Mouse (Mus musculus) myocyte (in vitro differentiated cells): ENCODE results near the gene Slc1a3. TPM values are rescaled to one million over a fixed set of nuclear protein-coding genes. Genes with fewer than 3 reads are reported as not detected.
A peak's percentile ranks its signal among the peaks of the same experiment; 100 is the strongest.

Experiments used
- H3K27me3 ChIP-seq: one replicate; pipeline ENCODE4 v1.6.1; 2011; ENCODE audit not compliant: control insufficient read depth, insufficient read depth, insufficient read length
- H3K36me3 ChIP-seq: one replicate; pipeline ENCODE4 v1.6.1; 2011; ENCODE audit not compliant: control insufficient read depth, insufficient read depth
- H3K4me2 ChIP-seq: one replicate; pipeline ENCODE4 v1.6.1; 2011; ENCODE audit warnings: low read depth, control low read depth
- H3K4me3 ChIP-seq: one replicate; pipeline ENCODE4 v1.5.1; 2011; ENCODE audit warnings: mild to moderate bottlenecking, control low read depth, moderate library complexity
- H3K79me2 ChIP-seq: one replicate; pipeline ENCODE4 v1.6.1; 2011; ENCODE audit not compliant: control insufficient read depth, insufficient read depth
- H3ac ChIP-seq: one replicate; pipeline ENCODE4 v1.6.1; 2011; ENCODE audit not compliant: control insufficient read depth, insufficient read length
- CEBPB ChIP-seq: IDR thresholded peaks from 2 replicates; pipeline ENCODE4 v1.6.1; 2011; ENCODE audit warnings: mild to moderate bottlenecking, moderate library complexity; ENCODE audit not compliant: poor library complexity, insufficient read depth, severe bottlenecking
- MYOD1 ChIP-seq, 3 experiments: IDR thresholded peaks; one replicate each; pipeline ENCODE4 v1.6.1; 2011; ENCODE audit warnings: control low read depth in 2 of 3, low read depth in 2 of 3, mild to moderate bottlenecking in 2 of 3, moderate library complexity in 1 of 3; ENCODE audit not compliant: insufficient read length in 2 of 3, control insufficient read depth in 1 of 3
- polyA plus RNA-seq: library from polyadenylated mRNA; unstranded; fragments of >200 nt; fragmentation: generic; extraction: Trizol; gene quantifications from one replicate; pipeline ENCODE4 v1.2.1, GENCODE M21; 2012; ENCODE audit warnings: missing spikeins

Slc1a3 gene
- polyA plus RNA-seq, 1 experiment, result 0.47 TPM

GRCm38 (mm10) chr15:8586822-8587281 lies 123.7 kb downstream of the Slc1a3 start:
- no peak overlapping the region for H3K4me2 ChIP-seq
- H3K36me3 ChIP-seq, result no peaks in the 10 kb centered on the region

More at GRCm38 (mm10) chr15:8586822-8587281, 123.7 kb downstream of the Slc1a3 start:
- H3K79me2 ChIP-seq, result no peaks in the 10 kb centered on the region
- TF ChIP-seq CEBPB (no peak), MYOD1 (IDR thresholded peaks at IDR 0.05; ENCODE audit: control insufficient read depth in 1 of 3, insufficient read length in 2 of 3, low read depth in 2 of 3) (peak in 2 of 3 experiments; percentile 89 to 93)
- H3K27me3 ChIP-seq, result no peaks in the 10 kb centered on the region
- no peak overlapping the region for H3K4me3 ChIP-seq
- H3ac ChIP-seq, result no peak overlapping the region

Other genes starting within 250 kb of the Slc1a3 start
- gene Gm2310, start 190.8 kb downstream of the Slc1a3 start, polyA plus RNA-seq, result not detected